Mouse (Mus musculus) stomach, postnatal 0 days (tissue): ENCODE measurements around the gene Disc1.

Source experiments
- CTCF ChIP-seq: IDR thresholded peaks from 2 replicates; pipeline ENCODE4 v1.5.1; 2016; ENCODE audit warnings: antibody characterized with exemption, low read depth, mild to moderate bottlenecking, moderate library complexity
- EP300 ChIP-seq: optimal IDR thresholded peaks from 2 replicates; pipeline ENCODE3; 2016; ENCODE audit warnings: antibody characterized with exemption

- no peak for TF ChIP-seq CTCF
- TF ChIP-seq EP300, result no peak
Observed at GRCm38 (mm10) chr8:125268181-125268705, 214.2 kb downstream of the Disc1 start.
